Mouse (Mus musculus) C2C12 (cell line): ENCODE results near the gene Fam166a. TPM values are rescaled to one million over a fixed set of nuclear protein-coding genes. Genes with fewer than 3 reads are reported as not detected.

Experiments used
- H3K27me3 ChIP-seq: one replicate; pipeline ENCODE4 v1.6.1; 2011; ENCODE audit not compliant: control insufficient read depth, insufficient read depth, insufficient read length
- H3K36me3 ChIP-seq: one replicate; pipeline ENCODE4 v1.6.1; 2011; ENCODE audit not compliant: control insufficient read depth, insufficient read depth
- H3K4me3 ChIP-seq: one replicate; pipeline ENCODE4 v1.5.1; 2011; ENCODE audit warnings: mild to moderate bottlenecking, control low read depth; ENCODE audit not compliant: poor library complexity, insufficient read depth, severe bottlenecking
- H3K79me2 ChIP-seq: one replicate; pipeline ENCODE4 v1.6.1; 2011; ENCODE audit not compliant: control insufficient read depth, insufficient read depth
- H3K79me3 ChIP-seq: one replicate; pipeline ENCODE4 v1.6.1; 2011; ENCODE audit warnings: low read depth, control low read depth
- H3ac ChIP-seq: one replicate; pipeline ENCODE3; 2011; ENCODE audit warnings: low read depth; ENCODE audit not compliant: control insufficient read depth, insufficient read length
- CEBPB ChIP-seq: IDR thresholded peaks from one replicate; pipeline ENCODE4 v1.6.1; 2011; ENCODE audit warnings: low read depth, mild to moderate bottlenecking, control low read depth, moderate library complexity
- CTCF ChIP-seq: IDR thresholded peaks from one replicate; pipeline ENCODE4 v1.5.1; 2011; ENCODE audit not compliant: control insufficient read depth, insufficient read depth, insufficient read length
- FOSL1 ChIP-seq: IDR thresholded peaks from one replicate; pipeline ENCODE4 v1.8.0; 2011; ENCODE audit warnings: mild to moderate bottlenecking, low read length; ENCODE audit not compliant: poor library complexity, insufficient read depth, severe bottlenecking
- MAX ChIP-seq: IDR thresholded peaks from one replicate; pipeline ENCODE4 v1.6.1; 2011; ENCODE audit warnings: mild to moderate bottlenecking, control low read depth
- MYOD1 ChIP-seq: IDR thresholded peaks from one replicate; pipeline ENCODE4 v1.6.1; 2011; ENCODE audit warnings: low read depth; ENCODE audit not compliant: control insufficient read depth, insufficient read length
- MYOG ChIP-seq: IDR thresholded peaks from one replicate; pipeline ENCODE4 v1.6.1; 2011; ENCODE audit not compliant: control insufficient read depth, insufficient read length; ENCODE audit errors: extremely low read depth
- USF1 ChIP-seq: IDR thresholded peaks from one replicate; pipeline ENCODE4 v1.6.1; 2011; ENCODE audit warnings: low read depth, mild to moderate bottlenecking, control low read depth, moderate library complexity
- polyA plus RNA-seq: library from polyadenylated mRNA; unstranded; fragments of >200 nt; fragmentation: generic; extraction: Trizol; gene quantifications from one replicate; pipeline ENCODE4 v1.2.1, GENCODE M21; 2012; ENCODE audit warnings: missing spikeins

The Fam166a gene
- polyA plus RNA-seq, 1 experiment: not detected

- peak overlapping the region; percentile 59 for H3ac ChIP-seq
- peaks cover 26% of the 10 kb centered on the region for H3K36me3 ChIP-seq
- peaks cover 55% of the 10 kb centered on the region for H3K79me2 ChIP-seq
- peak overlapping the region; percentile 93 for H3K4me3 ChIP-seq
- TF ChIP-seq CEBPB: no peak
- no peak for TF ChIP-seq CTCF
- H3K79me3 ChIP-seq: peaks cover 35% of the 10 kb centered on the region
- H3K27me3 ChIP-seq: no peaks in the 10 kb centered on the region
Observed at GRCm38 (mm10) chr2:25210686-25211085, 7.9 kb upstream of the Fam166a start.

- peaks cover 35% of the 10 kb centered on the region for H3K79me3 ChIP-seq
- peak; percentile 63 for TF ChIP-seq MAX
- TF ChIP-seq FOSL1: no peak
- H3K36me3 ChIP-seq: peaks cover 22% of the 10 kb centered on the region
- H3K79me2 ChIP-seq: peaks cover 50% of the 10 kb centered on the region
- H3ac ChIP-seq: peak within 1 kb of the TSS; percentile 59
- peak within 1 kb of the TSS; percentile 93 for H3K4me3 ChIP-seq
- no peaks in the 10 kb centered on the region for H3K27me3 ChIP-seq
Observed at GRCm38 (mm10) chr2:25211121-25211670, 7.3 kb upstream of the Fam166a start, which contains the start of gene Nelfb. Gene Nelfb (minus strand): TSS chr2:25211489.

- H3K79me2 ChIP-seq: peaks cover 29% of the 10 kb centered on the region
- TF ChIP-seq MYOG: no peak
- TF ChIP-seq CTCF: no peak
- no peak for TF ChIP-seq FOSL1
- no peak for TF ChIP-seq USF1
- no peak for TF ChIP-seq CEBPB
- TF ChIP-seq MAX: no peak
- no peak for TF ChIP-seq MYOD1
- H3K4me3 ChIP-seq: no peak overlapping the region
- H3K36me3 ChIP-seq: peaks cover 10% of the 10 kb centered on the region
- peaks cover 22% of the 10 kb centered on the region for H3K79me3 ChIP-seq
- no peak overlapping the region for H3ac ChIP-seq
- no peaks in the 10 kb centered on the region for H3K27me3 ChIP-seq
Observed at GRCm38 (mm10) chr2:25213266-25213865, 5.2 kb upstream of the Fam166a start.

- Histone ChIP-seq H3ac (no peak within 1 kb of the TSS), H3K36me3 (peaks cover 5% of the 10 kb centered on the region), H3K79me3 (peaks cover 16% of the 10 kb centered on the region), H3K4me3 (no peak within 1 kb of the TSS), H3K27me3 (no peaks in the 10 kb centered on the region), H3K79me2 (peaks cover 19% of the 10 kb centered on the region)
- TF ChIP-seq MYOD1 (no peak), CTCF (no peak)
Observed at GRCm38 (mm10) chr2:25214444-25214843, 4.1 kb upstream of the Fam166a start, which contains the start of gene Stpg3. Gene Stpg3 (minus strand): TSS chr2:25214637.

GRCm38 (mm10) chr2:25217666-25218065 lies 879 bp upstream of the Fam166a start:
- H3K79me3 ChIP-seq: peaks cover 1% of the 10 kb centered on the region
- TF ChIP-seq MYOD1 (no peak), CEBPB (no peak), FOSL1 (no peak), CTCF (no peak), MYOG (no peak), USF1 (no peak), MAX (no peak)
- H3K27me3 ChIP-seq: no peaks in the 10 kb centered on the region
- H3ac ChIP-seq: no peak overlapping the region
- peaks cover 1% of the 10 kb centered on the region for H3K79me2 ChIP-seq
- peaks cover 11% of the 10 kb centered on the region for H3K36me3 ChIP-seq
- H3K4me3 ChIP-seq: no peak overlapping the region

- H3K27me3 ChIP-seq: no peaks in the 10 kb centered on the region
- TF ChIP-seq MYOD1 (no peak), USF1 (no peak), MYOG (no peak), CTCF (no peak), FOSL1 (no peak), MAX (no peak), CEBPB (no peak)
- H3K4me3 ChIP-seq: no peak overlapping the region
- peaks cover 19% of the 10 kb centered on the region for H3K79me2 ChIP-seq
- H3K79me3 ChIP-seq: peaks cover 9% of the 10 kb centered on the region
- no peak overlapping the region for H3ac ChIP-seq
- H3K36me3 ChIP-seq: peaks cover 24% of the 10 kb centered on the region
Observed at GRCm38 (mm10) chr2:25221331-25221772, 2.8 kb downstream of the Fam166a start.
